Mouse (Mus musculus): ENCODE results near the gene Comt.

- TF ChIP-seq CTCF (IDR thresholded peaks at IDR 0.05; ENCODE audit: borderline replicate concordance, insufficient read depth, low read length) (no peak), POLR2A (IDR thresholded peaks at IDR 0.05; ENCODE audit: low read depth, low read length) (no peak)
Observed at GRCm38 (mm10) chr16:18403285-18403684, 23.4 kb downstream of the Comt start.
